Mouse (Mus musculus): Measurements from ENCODE around the gene Atp1a2. TPM values are rescaled to one million over a fixed set of nuclear protein-coding genes. Genes with fewer than 3 reads are reported as not detected.

The Atp1a2 gene
- 56.5 and 63.1 TPM in 2 replicates for polyA plus RNA-seq (2015; fragmentation: Nextera tagmentation; extraction: Ambion mirVana)

DNA sequence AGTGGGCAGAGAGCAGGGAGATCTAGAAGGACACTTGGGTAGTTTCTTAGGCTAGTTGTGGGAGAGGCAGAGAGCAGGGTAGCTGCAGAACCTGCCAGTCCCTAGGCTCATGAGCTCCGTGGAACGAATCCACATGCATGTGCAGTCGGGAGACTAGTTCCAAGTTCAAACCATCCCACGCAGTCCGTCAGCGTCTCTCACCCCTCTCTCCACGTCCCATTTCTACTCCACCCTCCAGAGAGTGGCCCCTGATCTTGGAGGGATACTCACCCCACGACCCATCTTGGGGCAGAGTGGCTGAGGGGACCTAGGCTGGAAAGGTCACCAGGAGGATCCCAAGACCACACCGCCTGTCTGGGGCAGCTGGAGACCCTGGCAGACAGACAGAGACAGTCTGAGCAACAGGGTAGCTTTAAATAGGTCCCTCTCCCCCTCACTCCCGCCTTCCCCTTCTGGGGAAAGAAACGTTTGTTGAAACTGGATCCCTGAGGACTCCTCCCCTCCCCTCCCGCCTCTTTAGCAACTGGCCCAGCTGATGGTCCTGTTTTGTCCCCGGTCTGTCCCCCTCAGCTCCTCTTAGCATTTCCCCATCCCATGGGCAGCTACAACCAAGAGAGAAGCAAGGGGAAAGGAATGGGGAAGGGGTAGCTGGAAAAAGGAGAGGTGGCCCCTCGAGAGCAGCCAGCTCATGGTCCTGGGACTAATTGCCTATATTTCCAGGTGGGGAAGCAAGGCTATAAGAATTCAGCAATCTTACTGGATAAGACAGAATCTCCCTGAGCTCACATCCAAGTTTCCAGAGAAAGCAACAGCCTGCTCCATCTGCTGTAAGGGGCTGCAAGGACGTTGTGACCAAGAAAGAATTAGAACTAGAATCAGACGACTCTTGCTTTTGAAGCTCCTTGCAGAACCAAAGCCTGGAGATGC is at the start of gene Atp1a2:
TSS of gene Atp1a2 (minus strand) at position 454 of the 927 bp plus-strand sequence.
- Histone ChIP-seq H3K36me3 (replicated peaks) (no peaks in the 10 kb centered on the region), H3K27ac (peak within 1 kb of the TSS; percentile 72), H3K4me2 (peak within 1 kb of the TSS; percentile 28), H3K4me3 (peak within 1 kb of the TSS; percentile 22), H3K9me3 (no peaks in the 10 kb centered on the region), H3K27me3 (replicated peaks) (no peaks in the 10 kb centered on the region), H3K9ac (0 out of 2 replicates have a peak within 1 kb of the TSS, but pooled peaks have one; percentile 14), H3K4me1 (peaks cover 20% of the 10 kb centered on the region)
- WGBS, result 10% methylated on average over 16 of the region's 16 CpGs
- no peak for ATAC-seq (replicated peaks)

DNA sequence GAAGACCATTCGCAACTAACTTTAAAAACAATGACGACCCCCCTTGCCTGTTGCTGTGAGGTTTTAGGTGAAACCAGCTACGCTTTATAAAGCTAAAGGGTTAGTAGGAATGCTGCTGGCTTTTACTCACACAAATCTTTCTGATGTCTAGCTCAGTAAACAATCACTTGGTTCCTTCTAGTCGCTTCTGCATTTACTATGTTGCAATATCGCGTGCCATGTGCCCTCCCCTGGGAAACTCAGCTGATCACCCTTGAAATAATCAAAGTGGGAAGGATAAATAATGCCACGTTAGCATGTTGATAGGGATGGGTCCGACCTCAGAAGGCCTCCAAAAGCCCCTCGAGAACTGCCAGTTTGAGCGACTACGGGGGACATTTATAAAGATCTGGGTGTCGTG is 49.5 kb upstream of the Atp1a2 start:
- no peak overlapping the region for H3K4me3 ChIP-seq
- no peak overlapping the region for H3K4me2 ChIP-seq
- no peaks in the 10 kb centered on the region for H3K9me3 ChIP-seq
- H3K27me3 ChIP-seq (replicated peaks), result no peaks in the 10 kb centered on the region
- H3K36me3 ChIP-seq (replicated peaks), result no peaks in the 10 kb centered on the region
- H3K4me1 ChIP-seq, result peaks cover 13% of the 10 kb centered on the region
- no peak overlapping the region for H3K9ac ChIP-seq
- H3K27ac ChIP-seq, result no peak overlapping the region
- WGBS, result 89% methylated on average over 12 of the region's 12 CpGs
- ATAC-seq (replicated peaks), result no peak

DNA sequence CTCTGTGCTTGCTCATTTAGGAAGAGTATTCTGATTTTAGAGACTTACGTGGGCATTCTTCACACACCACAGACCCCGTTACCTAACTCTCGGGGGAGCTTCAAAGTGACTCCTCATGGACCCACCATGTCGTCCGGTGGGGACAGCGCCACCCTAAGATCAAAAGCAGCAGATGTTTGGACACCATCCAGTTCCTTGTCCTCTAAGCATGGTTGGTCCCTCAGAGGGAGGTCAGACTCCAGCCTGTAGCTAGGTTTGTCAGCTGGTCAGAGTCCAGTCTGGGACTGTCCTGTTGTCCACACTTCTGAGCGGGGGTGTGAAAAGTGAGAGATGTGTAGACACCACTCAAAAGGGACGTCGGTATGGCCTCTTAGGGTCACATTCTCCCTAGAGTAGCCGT is 48.8 kb upstream of the Atp1a2 start:
- no peaks in the 10 kb centered on the region for H3K27me3 ChIP-seq (replicated peaks)
- ATAC-seq (replicated peaks), result no peak
- H3K9ac ChIP-seq, result no peak overlapping the region
- H3K4me3 ChIP-seq, result no peak overlapping the region
- no peaks in the 10 kb centered on the region for H3K36me3 ChIP-seq (replicated peaks)
- H3K9me3 ChIP-seq, result no peaks in the 10 kb centered on the region
- no peak overlapping the region for H3K4me2 ChIP-seq
- no peak overlapping the region for H3K27ac ChIP-seq
- peaks cover 13% of the 10 kb centered on the region for H3K4me1 ChIP-seq
- WGBS, result 84% methylated on average over 10 of the region's 10 CpGs

DNA sequence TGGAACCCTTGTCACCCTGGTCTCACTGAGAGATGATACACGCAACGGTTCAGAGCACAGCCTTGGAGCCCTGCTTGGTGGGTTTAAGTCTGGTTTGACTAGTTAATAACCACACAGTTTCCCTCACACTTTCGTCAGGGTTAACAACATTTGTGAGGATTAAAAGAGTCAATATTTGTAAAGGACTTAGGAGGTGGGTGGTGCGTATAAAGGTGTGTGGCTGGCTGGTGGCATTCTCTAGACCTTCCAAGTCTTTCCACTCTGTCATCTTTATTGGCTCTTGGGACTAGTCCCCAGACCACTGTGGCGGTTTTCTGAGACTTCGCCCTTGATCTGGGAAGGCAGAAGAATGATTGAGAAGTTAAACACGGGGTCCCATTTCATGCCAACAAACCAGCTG is 47.0 kb upstream of the Atp1a2 start:
- 80% methylated on average over 7 of the region's 7 CpGs for WGBS
- H3K9me3 ChIP-seq, result no peaks in the 10 kb centered on the region
- no peak overlapping the region for H3K27ac ChIP-seq
- H3K4me3 ChIP-seq, result no peak overlapping the region
- no peaks in the 10 kb centered on the region for H3K36me3 ChIP-seq (replicated peaks)
- peaks cover 14% of the 10 kb centered on the region for H3K4me1 ChIP-seq
- H3K9ac ChIP-seq, result no peak overlapping the region
- no peak overlapping the region for H3K4me2 ChIP-seq
- peaks cover 5% of the 10 kb centered on the region; the same call in 1 of the 2 replicates for H3K27me3 ChIP-seq (replicated peaks)
- no peak for ATAC-seq (replicated peaks)

DNA sequence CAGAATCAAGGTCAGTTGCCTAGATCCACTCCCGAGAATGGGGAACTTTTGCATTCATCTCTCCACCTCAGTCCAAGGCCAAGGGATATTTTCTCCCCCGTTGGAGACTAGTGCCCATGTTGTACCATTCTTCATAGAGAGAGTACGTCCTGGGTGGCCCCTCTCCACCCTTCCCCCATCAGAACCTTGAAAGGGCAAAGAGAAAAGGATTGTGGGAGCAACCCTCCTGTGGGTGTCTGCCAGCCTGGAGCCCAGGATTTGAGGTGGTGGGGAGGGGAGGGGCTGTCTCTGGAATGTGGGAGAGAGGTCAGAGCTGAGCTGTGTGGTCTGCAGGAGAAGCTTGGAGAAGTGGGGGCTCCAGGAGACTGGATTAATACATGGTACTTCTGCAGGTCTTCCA is 46.0 kb upstream of the Atp1a2 start:
- Histone ChIP-seq H3K36me3 (replicated peaks) (no peaks in the 10 kb centered on the region), H3K4me1 (peaks cover 12% of the 10 kb centered on the region), H3K27ac (0 out of 2 replicates have a peak overlapping the region, but pooled peaks have one; percentile 42), H3K4me2 (no peak overlapping the region; the same call in 1 of the 2 replicates), H3K27me3 (replicated peaks) (peaks cover 5% of the 10 kb centered on the region; the same call in 1 of the 2 replicates), H3K4me3 (no peak overlapping the region), H3K9ac (no peak overlapping the region), H3K9me3 (no peaks in the 10 kb centered on the region)
- ATAC-seq (replicated peaks), result no peak
- 52% methylated on average over 3 of the region's 3 CpGs for WGBS

DNA sequence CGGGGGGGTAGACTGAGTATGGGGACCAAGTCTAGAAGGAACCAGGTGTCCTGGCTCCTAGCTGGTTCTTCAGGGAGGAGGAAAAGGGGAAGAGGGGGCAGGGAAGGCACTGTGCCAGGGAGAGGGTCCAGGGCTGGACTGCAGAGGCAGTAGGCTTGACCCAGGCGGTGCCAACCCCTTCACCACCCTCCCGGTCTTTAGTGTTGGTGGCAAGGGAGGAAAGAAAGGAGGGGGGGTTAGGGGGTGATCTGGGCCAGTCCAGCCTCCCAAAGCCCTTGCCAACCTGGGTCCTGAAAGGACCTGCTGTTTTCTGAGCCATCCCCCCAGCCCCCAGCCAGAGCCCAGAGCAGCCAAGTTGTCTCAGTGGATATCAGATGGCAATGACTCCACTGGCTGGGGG is 44.9 kb upstream of the Atp1a2 start:
- H3K4me3 ChIP-seq, result 0 out of 2 replicates have a peak overlapping the region, but pooled peaks have one; percentile 41
- no peak overlapping the region for H3K9ac ChIP-seq
- no peaks in the 10 kb centered on the region for H3K36me3 ChIP-seq (replicated peaks)
- peaks cover 12% of the 10 kb centered on the region for H3K4me1 ChIP-seq
- peak overlapping the region; percentile 53 for H3K27ac ChIP-seq
- H3K4me2 ChIP-seq, result 0 out of 2 replicates have a peak overlapping the region, but pooled peaks have one; percentile 75
- H3K27me3 ChIP-seq (replicated peaks), result peaks cover 5% of the 10 kb centered on the region; the same call in 1 of the 2 replicates
- H3K9me3 ChIP-seq, result no peaks in the 10 kb centered on the region
- peak; percentile 65 for ATAC-seq (replicated peaks)
- WGBS, result 87% methylated on average over 3 of the region's 3 CpGs

DNA sequence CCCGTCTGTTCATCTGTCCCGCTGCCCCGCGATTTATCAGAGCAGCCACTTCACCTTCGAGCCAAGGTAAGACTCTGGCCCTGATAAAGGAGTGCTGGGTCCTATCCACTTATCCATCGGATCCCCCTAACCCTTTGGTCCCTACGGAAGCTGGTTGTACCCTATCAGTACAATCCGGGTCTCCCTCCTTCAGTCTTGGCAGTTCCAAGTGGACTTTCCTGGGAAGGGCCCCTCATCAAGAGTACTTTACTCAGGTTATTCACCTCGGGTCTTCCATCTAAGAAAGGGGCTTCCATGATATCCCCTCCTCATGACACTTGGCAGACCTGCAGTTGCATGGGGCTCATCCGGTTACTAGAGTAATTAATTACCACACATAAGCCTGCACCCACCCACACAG is 43.5 kb upstream of the Atp1a2 start:
- 15% methylated on average over 10 of the region's 10 CpGs for WGBS
- Histone ChIP-seq H3K4me3 (peak overlapping the region; percentile 41), H3K36me3 (replicated peaks) (no peaks in the 10 kb centered on the region), H3K27me3 (replicated peaks) (peaks cover 5% of the 10 kb centered on the region; the same call in 1 of the 2 replicates), H3K27ac (peak overlapping the region; percentile 46; the same call in 1 of the 2 replicates), H3K9ac (peak overlapping the region; percentile 19; the same call in 1 of the 2 replicates), H3K4me2 (peak overlapping the region; percentile 75), H3K4me1 (peaks cover 12% of the 10 kb centered on the region), H3K9me3 (no peaks in the 10 kb centered on the region)
- 0 out of 2 replicates have a peak, but pooled peaks have one; percentile 7 for ATAC-seq (replicated peaks)

DNA sequence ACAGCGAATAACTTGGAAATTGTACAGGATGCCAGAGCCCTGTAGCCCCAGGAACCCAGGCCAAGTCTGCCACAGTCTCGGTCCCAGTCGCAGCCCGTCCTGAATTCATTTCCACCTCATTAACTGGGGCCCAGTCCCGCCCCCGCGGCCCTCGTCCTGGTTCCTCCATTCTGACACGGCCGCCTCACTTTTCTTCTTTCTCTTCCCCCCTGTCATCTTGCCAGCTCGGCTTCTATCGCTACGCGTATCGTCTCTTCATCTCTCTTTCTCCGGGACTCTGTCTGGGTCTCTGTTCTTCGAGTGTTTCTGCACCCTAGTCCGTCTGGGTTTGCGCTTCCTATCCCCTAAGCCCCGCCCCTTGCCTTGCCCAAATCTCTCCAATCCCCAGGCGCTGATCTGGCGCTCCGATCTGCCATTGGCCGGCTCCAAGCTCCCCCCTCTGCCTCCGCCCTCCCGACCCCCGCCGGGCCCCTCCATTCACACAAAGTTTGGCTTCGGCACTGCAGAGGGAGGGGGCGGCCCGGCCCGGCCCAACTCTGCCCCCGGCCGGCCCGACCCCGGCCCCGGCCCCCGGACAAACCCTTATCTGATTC is 43.0 kb upstream of the Atp1a2 start, which contains the start of gene Kcnj10:
TSS of gene Kcnj10 (plus strand) at position 482 of the 593 bp plus-strand sequence.
- H3K27ac ChIP-seq, result peak within 1 kb of the TSS; percentile 53; the same call in 1 of the 2 replicates
- H3K27me3 ChIP-seq (replicated peaks), result peaks cover 5% of the 10 kb centered on the region
- H3K9me3 ChIP-seq, result no peaks in the 10 kb centered on the region
- WGBS, result 1% methylated on average over 38 of the region's 38 CpGs
- peak within 1 kb of the TSS; percentile 41 for H3K4me3 ChIP-seq
- H3K36me3 ChIP-seq (replicated peaks), result no peaks in the 10 kb centered on the region
- peak within 1 kb of the TSS; percentile 75 for H3K4me2 ChIP-seq
- ATAC-seq (replicated peaks), result peak; percentile 91
- peak within 1 kb of the TSS; percentile 19; the same call in 1 of the 2 replicates for H3K9ac ChIP-seq
- H3K4me1 ChIP-seq, result peaks cover 12% of the 10 kb centered on the region

DNA sequence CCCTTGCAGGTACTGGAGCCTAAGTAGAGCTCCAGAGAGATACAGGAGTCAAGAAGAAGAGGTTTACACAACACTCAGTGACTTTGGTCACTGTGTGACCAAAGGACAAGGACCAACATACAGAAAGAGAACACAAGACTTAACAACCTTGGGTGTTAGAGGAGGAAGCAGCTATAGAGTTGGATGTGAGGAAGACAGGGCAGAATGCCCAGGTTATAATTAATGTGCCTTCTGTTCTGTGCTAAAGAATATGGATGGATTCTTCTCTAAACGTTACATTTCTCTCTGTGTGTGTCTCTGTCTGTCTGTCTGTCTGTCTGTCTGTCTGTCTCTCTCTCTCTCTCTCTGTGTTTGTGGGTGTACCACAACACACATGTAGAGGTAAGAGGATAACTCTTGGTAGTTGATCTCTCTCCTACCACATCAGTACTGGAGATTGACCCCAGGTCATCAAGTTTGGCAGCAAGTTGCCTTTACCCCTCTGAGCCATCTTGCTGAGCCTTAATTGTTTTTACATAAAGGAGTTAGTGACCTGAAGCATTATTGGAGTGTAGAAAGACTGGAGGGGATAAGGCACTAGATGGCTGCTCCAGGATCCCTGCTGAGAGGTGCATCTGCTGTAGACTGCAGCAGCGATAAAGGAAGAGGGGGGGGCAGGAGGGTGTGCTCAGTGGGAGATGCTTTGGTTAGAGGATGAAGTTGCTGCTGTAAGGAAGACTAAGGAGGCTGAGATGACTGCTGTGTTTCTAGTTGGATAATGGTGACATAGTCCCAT is 39.7 kb upstream of the Atp1a2 start:
- no peaks in the 10 kb centered on the region for H3K36me3 ChIP-seq (replicated peaks)
- no peak for ATAC-seq (replicated peaks)
- H3K4me2 ChIP-seq, result no peak overlapping the region
- peaks cover 5% of the 10 kb centered on the region for H3K27me3 ChIP-seq (replicated peaks)
- WGBS, result 35% methylated on average over 2 of the region's 2 CpGs
- no peak overlapping the region for H3K9ac ChIP-seq
- H3K4me1 ChIP-seq, result peaks cover 12% of the 10 kb centered on the region
- no peak overlapping the region for H3K27ac ChIP-seq
- H3K9me3 ChIP-seq, result no peaks in the 10 kb centered on the region
- H3K4me3 ChIP-seq, result no peak overlapping the region

DNA sequence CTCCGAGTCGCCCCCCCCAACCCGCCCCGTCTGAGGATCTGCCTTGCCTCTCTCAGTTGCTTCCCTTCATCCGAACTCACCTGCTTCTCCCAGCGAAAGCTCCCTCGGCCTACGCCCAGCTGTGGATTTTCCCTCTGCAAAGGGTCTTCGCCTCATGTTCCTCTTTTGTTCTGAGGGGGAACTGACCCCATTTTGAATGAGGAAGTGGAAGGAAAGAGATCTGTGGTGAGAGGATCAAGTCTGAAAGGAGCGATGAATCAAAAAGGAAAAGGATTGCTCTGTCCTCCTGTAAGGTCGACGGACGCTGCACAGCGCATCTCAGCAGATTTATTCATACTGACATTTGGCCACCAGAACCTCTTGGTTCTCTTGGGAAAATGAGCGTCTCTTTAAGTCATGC is 37.9 kb upstream of the Atp1a2 start:
- no peak overlapping the region for H3K27ac ChIP-seq
- no peak overlapping the region for H3K9ac ChIP-seq
- no peaks in the 10 kb centered on the region for H3K36me3 ChIP-seq (replicated peaks)
- peaks cover 6% of the 10 kb centered on the region for H3K4me1 ChIP-seq
- no peaks in the 10 kb centered on the region for H3K9me3 ChIP-seq
- H3K4me2 ChIP-seq, result no peak overlapping the region
- ATAC-seq (replicated peaks), result no peak
- 75% methylated on average over 15 of the region's 15 CpGs for WGBS
- H3K27me3 ChIP-seq (replicated peaks), result peaks cover 5% of the 10 kb centered on the region; the same call in 1 of the 2 replicates
- H3K4me3 ChIP-seq, result no peak overlapping the region

DNA sequence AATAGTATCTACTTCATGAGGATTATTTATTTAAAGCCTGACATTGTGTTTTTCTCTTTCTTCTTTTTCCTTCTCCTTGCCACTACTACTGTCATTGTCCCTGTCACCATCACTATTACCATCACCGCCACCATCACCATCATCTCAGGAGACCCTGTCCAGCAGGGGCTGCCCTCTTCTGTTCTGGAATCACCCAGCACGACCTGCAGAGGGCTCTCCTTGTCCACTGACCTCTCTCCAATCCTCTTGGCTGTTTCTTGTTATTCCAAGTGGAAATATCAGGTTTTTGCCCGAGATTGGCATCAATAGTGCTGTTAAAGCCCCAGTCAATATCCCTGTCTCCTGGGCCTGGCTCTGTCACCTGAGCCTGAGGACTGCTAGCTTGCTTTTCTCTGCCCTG is 35.6 kb upstream of the Atp1a2 start:
- Histone ChIP-seq H3K4me3 (no peak overlapping the region), H3K27ac (no peak overlapping the region), H3K9ac (no peak overlapping the region), H3K27me3 (replicated peaks) (no peaks in the 10 kb centered on the region; the same call in 1 of the 2 replicates), H3K36me3 (replicated peaks) (no peaks in the 10 kb centered on the region), H3K4me2 (no peak overlapping the region), H3K4me1 (peaks cover 14% of the 10 kb centered on the region), H3K9me3 (no peaks in the 10 kb centered on the region)
- no peak for ATAC-seq (replicated peaks)
- WGBS, result 18% methylated on average over 3 of the region's 3 CpGs

Data from midbrain, embryonic 15.5 days (tissue).